Mouse (Mus musculus) layer of hippocampus, postnatal 10 days (tissue): ENCODE results near the gene Kalrn. TPM values are rescaled to one million over a fixed set of nuclear protein-coding genes. Genes with fewer than 3 reads are reported as not detected.
A peak's percentile ranks its signal among the peaks of the same experiment; 100 is the strongest.

Source experiments
- DNase-seq, 2 experiments: peaks; one replicate each; pipeline ENCODE4 v3.0.0; 2021; ENCODE audit warnings: low spot score in 2 of 2
- total RNA-seq, 2 experiments: library from RNA; stranded (reverse); gene quantifications; 2 replicates each; pipeline ENCODE4 v1.2.3; 2021

Kalrn gene
- total RNA-seq, 2 experiments from 2014 or later: 312 to 341 TPM

DNA sequence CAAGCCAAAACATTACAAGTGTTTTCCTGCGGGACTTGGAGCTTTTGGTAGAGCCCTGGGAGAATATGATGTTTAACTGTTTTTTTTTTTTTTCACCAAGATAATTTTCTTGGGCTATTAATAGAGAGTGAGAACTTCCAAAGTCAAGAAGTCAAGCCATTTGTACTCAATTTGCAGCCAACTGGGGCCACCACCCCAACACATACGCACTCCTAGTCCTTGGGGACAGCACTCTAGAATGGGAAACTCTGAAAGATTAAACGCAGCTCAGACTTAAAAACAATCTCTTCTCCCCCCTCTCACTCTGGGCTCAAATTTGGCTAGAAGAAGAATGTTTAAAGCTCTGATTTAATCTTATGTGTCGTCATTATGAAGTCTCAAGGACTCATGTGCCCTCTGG lies 214.1 kb downstream of the Kalrn start:
- DNase-seq: no peak

GRCm38 (mm10) chr16:34355547-34355946 lies 217.8 kb downstream of the Kalrn start:
- no peak for DNase-seq

GRCm38 (mm10) chr16:34354042-34354441 lies 219.3 kb downstream of the Kalrn start:
- no peak for DNase-seq

DNA sequence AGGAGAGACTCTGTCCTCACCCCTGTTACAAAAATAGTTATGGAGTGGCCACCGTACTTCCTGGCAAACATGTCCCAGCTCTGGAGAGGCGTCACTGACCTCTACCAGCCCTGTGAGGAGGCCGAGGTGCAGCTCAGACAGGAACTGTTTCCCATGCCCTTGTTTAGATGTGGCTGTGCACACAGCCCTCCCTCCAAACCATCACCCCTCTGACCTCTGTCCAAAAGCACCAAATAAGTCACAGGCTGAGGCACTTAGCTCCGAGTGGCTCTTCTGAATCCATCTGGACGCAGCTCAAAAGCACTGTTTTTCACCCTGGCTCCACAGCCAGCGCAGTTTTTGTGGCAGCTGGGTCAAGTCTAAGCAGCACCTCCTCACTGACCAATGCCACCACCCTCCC lies 220.6 kb downstream of the Kalrn start:
- DNase-seq: no peak

DNA sequence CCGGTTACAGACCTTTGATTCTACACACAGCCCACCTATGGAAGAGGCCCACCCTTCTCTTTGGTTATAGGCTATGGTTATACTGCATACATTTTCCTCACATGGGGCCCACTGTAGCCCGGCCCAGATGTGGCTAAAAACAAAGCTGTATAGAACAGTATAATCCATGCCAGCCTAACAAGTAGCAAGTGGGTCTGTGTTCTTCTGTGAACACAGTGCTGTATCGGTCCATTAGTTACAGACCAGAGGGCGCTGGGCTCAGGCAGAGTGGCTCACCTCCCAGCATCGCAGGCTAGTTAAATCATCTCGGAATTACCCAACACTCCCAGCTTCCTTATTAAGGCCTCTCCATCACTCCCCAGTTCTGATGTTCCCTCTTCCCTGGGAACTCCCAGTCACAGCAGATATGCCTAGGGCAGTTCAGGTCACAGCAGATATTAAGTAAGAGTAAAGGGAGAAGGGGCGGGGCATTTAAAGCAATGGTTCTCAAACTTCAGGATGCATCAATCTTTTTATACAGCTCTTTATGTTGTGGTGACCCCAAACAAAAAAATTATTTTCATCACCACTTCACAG lies 221.7 kb downstream of the Kalrn start:
- no peak for DNase-seq

- no peak for DNase-seq
Measured at GRCm38 (mm10) chr16:34347574-34347973, 225.8 kb downstream of the Kalrn start.

- no peak for DNase-seq
Measured at GRCm38 (mm10) chr16:34344895-34345876, 228.1 kb downstream of the Kalrn start.

- peak; percentile 59 to 60 for DNase-seq
Measured at GRCm38 (mm10) chr16:34343968-34344367, 229.4 kb downstream of the Kalrn start.

GRCm38 (mm10) chr16:34343161-34343560 lies 230.2 kb downstream of the Kalrn start:
- DNase-seq: no peak

- peak; percentile 65 to 70 for DNase-seq
Measured at GRCm38 (mm10) chr16:34342369-34343160, 230.8 kb downstream of the Kalrn start.

DNA sequence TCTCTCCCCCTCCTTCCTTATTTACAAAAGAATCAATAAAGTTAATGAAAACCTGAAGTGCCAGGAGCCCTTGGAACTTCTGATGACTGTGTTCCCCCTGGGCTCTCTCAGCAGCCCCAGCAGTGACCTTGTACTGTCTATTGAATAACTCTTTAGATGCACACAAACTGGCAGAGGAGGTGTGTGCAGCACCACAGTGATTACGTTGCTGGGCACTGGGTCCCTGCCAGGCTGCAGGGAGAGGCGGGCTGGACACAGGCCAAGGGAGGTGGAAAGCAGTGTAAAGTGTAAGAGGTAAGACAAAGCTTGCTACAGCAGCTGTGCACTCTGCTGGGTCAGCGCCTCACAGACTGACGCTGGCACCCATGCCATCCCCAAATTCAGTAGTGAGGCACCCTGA lies 238.4 kb downstream of the Kalrn start:
- DNase-seq: no peak

- DNase-seq: no peak
Measured at GRCm38 (mm10) chr16:34331630-34332029, 241.7 kb downstream of the Kalrn start.

DNA sequence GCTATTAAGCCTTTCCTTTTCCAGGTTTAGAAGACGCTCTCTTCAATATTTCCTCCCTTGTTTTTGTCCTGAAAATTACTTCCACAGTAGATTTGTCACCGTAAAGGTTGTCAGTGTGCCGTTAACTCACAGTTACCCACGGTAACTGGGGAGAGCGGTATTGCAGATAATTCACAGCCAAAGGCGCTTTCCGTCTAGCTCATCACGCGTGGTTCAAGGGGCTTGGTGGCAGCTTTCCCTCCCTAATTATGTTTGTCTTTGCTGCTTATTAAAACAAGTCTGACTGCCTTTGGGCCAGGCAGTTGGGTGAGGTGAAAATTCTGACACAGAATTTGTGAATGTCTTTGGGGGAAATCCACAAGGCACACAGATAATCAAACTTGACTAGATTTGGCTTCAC lies 243.5 kb downstream of the Kalrn start:
- no peak for DNase-seq

DNA sequence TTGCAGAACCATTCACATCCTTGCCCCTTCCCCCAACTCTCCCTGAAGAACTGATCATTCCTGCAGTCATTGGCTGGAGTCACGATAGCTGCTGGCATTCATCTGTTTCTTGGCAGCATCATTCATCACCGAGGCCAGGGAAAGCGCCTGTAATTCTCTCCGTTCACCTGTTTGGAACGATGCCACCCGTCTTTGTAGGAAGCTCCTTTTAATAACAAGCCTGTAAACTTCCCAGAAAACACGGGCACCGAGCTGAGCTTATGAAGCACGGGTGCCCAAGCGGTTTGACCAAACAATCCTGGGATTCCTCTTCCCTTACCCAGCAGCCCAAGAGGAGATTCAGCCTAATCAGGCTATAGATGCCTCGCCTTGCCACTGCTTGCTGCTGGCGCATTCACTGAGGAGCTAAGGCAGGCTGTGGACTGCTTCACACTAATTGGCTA lies 243.9 kb downstream of the Kalrn start:
- peak in 1 of 2 experiments; percentile 47 for DNase-seq

DNA sequence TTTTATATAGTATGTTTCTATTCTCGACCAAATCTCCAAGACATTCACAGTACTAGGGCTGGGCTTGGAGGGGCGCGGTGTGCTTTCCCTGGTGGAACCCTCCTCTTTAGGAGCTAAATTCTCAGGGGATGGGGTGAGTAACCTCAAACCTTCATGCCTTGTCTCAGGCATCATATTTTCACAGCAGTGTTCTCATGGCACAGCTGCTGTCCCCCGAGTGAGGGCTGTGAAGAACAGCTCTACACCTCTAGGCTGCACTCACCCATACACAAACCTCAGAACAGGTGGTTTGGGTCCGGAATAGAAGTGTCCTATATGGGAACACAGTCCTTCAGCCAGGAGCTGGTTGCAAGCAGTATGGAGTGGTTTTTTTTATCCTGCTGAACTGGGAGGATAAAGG lies 245.4 kb downstream of the Kalrn start:
- DNase-seq: no peak

GRCm38 (mm10) chr16:34325869-34326268 lies 247.5 kb downstream of the Kalrn start:
- no peak for DNase-seq

GRCm38 (mm10) chr16:34325161-34325560 lies 248.2 kb downstream of the Kalrn start:
- DNase-seq: no peak

DNA sequence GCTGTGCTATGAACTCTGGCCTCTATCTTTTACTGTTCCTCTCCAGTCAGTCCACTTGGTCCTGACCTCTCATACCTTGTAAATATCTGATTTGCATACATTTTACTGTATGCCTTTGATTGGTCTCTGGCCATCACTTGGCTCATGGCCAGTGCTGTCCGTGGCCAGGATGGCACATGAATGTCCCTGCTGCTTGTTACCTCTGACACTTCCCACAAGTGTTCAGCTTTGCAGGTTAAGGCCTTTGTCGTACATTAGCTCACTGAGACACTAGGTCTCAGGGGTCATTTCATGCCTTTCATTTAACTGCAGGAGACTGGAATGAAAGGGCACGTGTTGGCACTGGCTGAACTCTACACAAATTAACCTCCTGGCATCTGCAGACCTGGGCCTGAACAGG lies 248.6 kb downstream of the Kalrn start:
- DNase-seq: no peak

DNA sequence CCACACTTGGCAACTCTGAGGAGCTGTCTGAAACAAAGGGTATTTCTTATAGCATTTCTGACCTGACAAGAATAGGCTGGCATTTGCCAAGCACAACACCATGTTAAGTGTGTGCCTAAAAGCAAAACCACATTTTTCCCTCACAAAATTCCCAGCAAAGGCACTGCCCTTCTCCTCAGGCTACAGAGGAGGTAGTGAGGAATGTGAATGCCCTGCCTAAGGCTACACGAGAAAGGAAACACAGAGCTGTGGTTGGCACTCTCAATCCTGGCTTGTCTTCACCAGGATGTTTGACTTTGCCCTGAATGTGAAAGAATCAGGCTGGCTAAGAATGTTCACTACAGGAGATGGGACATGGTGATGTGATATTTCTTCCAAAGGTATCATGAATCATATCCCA lies 249.8 kb downstream of the Kalrn start:
- DNase-seq: no peak

- DNase-seq: peak; percentile 69 to 74
Measured at GRCm38 (mm10) chr16:34322546-34322945, 250.8 kb downstream of the Kalrn start.

- peak in 1 of 2 experiments; percentile 39 for DNase-seq
Measured at GRCm38 (mm10) chr16:34321066-34321790, 252.1 kb downstream of the Kalrn start.
